Mouse (Mus musculus) C2C12 (cell line): ENCODE data around the gene Slc30a9.

ENCODE experiments used
- CEBPB ChIP-seq: IDR thresholded peaks from one replicate; pipeline ENCODE4 v1.6.1; 2011; ENCODE audit warnings: low read depth, mild to moderate bottlenecking, control low read depth, moderate library complexity
- CTCF ChIP-seq: IDR thresholded peaks from one replicate; pipeline ENCODE4 v1.5.1; 2011; ENCODE audit not compliant: control insufficient read depth, insufficient read depth, insufficient read length
- MAX ChIP-seq: IDR thresholded peaks from one replicate; pipeline ENCODE4 v1.6.1; 2011; ENCODE audit warnings: mild to moderate bottlenecking, control low read depth
- USF1 ChIP-seq: IDR thresholded peaks from one replicate; pipeline ENCODE4 v1.6.1; 2011; ENCODE audit warnings: low read depth, mild to moderate bottlenecking, control low read depth, moderate library complexity

GRCm38 (mm10) chr5:67266106-67266505, 40.6 kb upstream of the Slc30a9 start:
- TF ChIP-seq USF1 (no peak), CTCF (no peak), MAX (no peak), CEBPB (no peak)
